Mouse (Mus musculus): ENCODE measurements around the gene Mlkl.
A peak's percentile ranks its signal among the peaks of the same experiment; 100 is the strongest.

DNA sequence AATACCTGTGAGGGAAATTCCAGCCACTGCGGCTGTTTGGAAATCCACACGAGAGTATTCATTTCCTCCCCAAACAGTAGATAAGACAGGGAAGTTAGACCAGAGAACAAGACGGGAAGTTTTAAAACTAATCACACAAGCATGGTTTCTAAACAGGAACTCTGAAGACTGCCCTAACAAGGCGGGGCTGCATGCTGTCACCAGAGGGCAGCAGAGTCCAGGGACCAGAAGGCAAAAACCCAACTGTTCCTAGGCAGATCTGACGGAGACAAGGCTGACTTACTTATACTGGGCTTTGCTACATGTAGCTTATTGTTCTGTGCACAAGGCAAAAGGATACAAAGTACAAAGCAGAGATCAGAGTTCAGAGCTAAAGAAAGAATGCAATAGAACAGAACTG is 5.2 kb upstream of the Mlkl start:
- TF ChIP-seq TAL1 (IDR thresholded peaks at IDR 0.05; ENCODE audit: low read length), result no peak
- TF ChIP-seq POLR2A (IDR thresholded peaks at IDR 0.05; ENCODE audit: control insufficient read depth in 1 of 2, insufficient read depth in 1 of 2, low read depth in 1 of 2, low read length in 2 of 2, poor library complexity in 1 of 2), result no peak
- peak; percentile 92 to 98 (median 96) for TF ChIP-seq CTCF (IDR thresholded peaks at IDR 0.05 in 2 of 3, conservative IDR thresholded peaks at IDR 0.05 in 1 of 3; ENCODE audit: control insufficient read depth in 1 of 3, insufficient read depth in 1 of 3, low read depth in 2 of 3, low read length in 3 of 3, poor library complexity in 1 of 3, severe bottlenecking in 1 of 3)
- no peak for TF ChIP-seq ZNF384 (IDR thresholded peaks at IDR 0.05; ENCODE audit: low read depth, low read length)
- TF ChIP-seq MAFK (IDR thresholded peaks at IDR 0.05; ENCODE audit: borderline replicate concordance, low read depth, low read length), result no peak
- no peak for TF ChIP-seq TCF12 (IDR thresholded peaks at IDR 0.05; ENCODE audit: low read depth, low read length)

All from MEL (cell line).